Mouse (Mus musculus) activated CD4-positive, CD25-positive, alpha-beta regulatory T cell (primary cell): ENCODE data around the gene Diras2. TPM values are rescaled to one million over a fixed set of nuclear protein-coding genes. Genes with fewer than 3 reads are reported as not detected.

Experiments
- polyA plus RNA-seq, 2 experiments: library from polyadenylated mRNA; unstranded; fragments of 100-300 nt; shearing (Covaris generic); gene quantifications; one replicate each; pipeline ENCODE4 v1.2.1; 2017

Gene Diras2
- polyA plus RNA-seq: under 1 TPM in 1 of 2 experiments, not detected in 1; 0.21 TPM

GRCm38 (mm10) chr13:52531121-52531520 lies at the start of gene Diras2:
Gene Diras2 (minus strand): TSS chr13:52531279.

Other genes with a start within 250 kb of the Diras2 start
- 1 to 10 TPM; 1.0 to 7.7 TPM for gene Syk, start 51.9 kb upstream of the Diras2 start, polyA plus RNA-seq